Mouse (Mus musculus): ENCODE data around the gene Pga5. TPM values are rescaled to one million over a fixed set of nuclear protein-coding genes. Genes with fewer than 3 reads are reported as not detected.
A peak's percentile ranks its signal among the peaks of the same experiment; 100 is the strongest.

Gene Pga5
- total and polyA plus RNA-seq, 3 experiments = 0.08 TPM; not detected in 2

- Histone ChIP-seq H3K27ac (ENCODE audit: insufficient read depth, low read depth) (no peak overlapping the region), H3K4me3 (replicated peaks in 1 of 3; ENCODE audit: low read depth in 2 of 3, low read length in 2 of 3, poor library complexity in 1 of 3) (no peak overlapping the region), H3K4me2 (ENCODE audit: insufficient read depth, low read depth, poor library complexity, severe bottlenecking) (no peak overlapping the region), H3K79me2 (replicated peaks; ENCODE audit: control insufficient read depth, extremely low read depth, insufficient read depth, poor library complexity, severe bottlenecking) (no peaks in the 10 kb centered on the region), H3K4me1 (ENCODE audit: control insufficient read depth in 1 of 2, insufficient read depth in 2 of 2) (peaks cover 7 to 23% of the 10 kb centered on the region in 2 experiments; a peak in 3 of 4 replicates), H3K9me3 (replicated peaks; ENCODE audit: low read length) (no peaks in the 10 kb centered on the region), H3K9ac (ENCODE audit: insufficient read depth, low read depth) (no peak overlapping the region), H3K27me3 (replicated peaks) (no peaks in the 10 kb centered on the region), H3K36me3 (replicated peaks in 1 of 2; ENCODE audit: control insufficient read depth in 1 of 2, insufficient read depth in 1 of 2, low read length in 1 of 2) (peaks cover 55 to 86% of the 10 kb centered on the region in 2 experiments)
- in situ Hi-C loops (cut with MboI; ENCODE audit: low pct_ligation_motif_present, low pct_unique_long_range_greater_than_20kb, low sequenced_read_pairs) = no loop called here
- TF ChIP-seq UBTF (IDR thresholded peaks at IDR 0.05; ENCODE audit: low read depth, low read length) = no peak
- no peak for TF ChIP-seq TCF12 (IDR thresholded peaks at IDR 0.05; ENCODE audit: low read depth, low read length)
- no peak for TF ChIP-seq ZKSCAN1 (IDR thresholded peaks at IDR 0.05; ENCODE audit: borderline replicate concordance, low read depth, low read length)
- no peak for TF ChIP-seq PAX5 (IDR thresholded peaks at IDR 0.05; ENCODE audit: low read length)
- TF ChIP-seq RAD21 (IDR thresholded peaks at IDR 0.05; ENCODE audit: low read depth, low read length) = peak; percentile 60
- TF ChIP-seq JUN (IDR thresholded peaks at IDR 0.05; ENCODE audit: insufficient read depth, low read depth, low read length) = no peak
- TF ChIP-seq IRF4 (IDR thresholded peaks at IDR 0.05; ENCODE audit: low read depth, low read length) = no peak
- no peak for TF ChIP-seq POLR2AphosphoS2 (IDR thresholded peaks at IDR 0.05; ENCODE audit: low read depth, low read length)
- TF ChIP-seq CTCF (conservative IDR thresholded peaks at IDR 0.05 in 1 of 2, IDR thresholded peaks at IDR 0.05 in 1 of 2; ENCODE audit: low read depth in 2 of 2, low read length in 2 of 2) = peak; percentile 23 to 76; a peak in 3 of 4 replicates
- no peak for TF ChIP-seq MAX (IDR thresholded peaks at IDR 0.05; ENCODE audit: low read length)
- TF ChIP-seq SMC3 (IDR thresholded peaks at IDR 0.05; ENCODE audit: low read depth, low read length) = peak; percentile 73
- TF ChIP-seq MXI1 (IDR thresholded peaks at IDR 0.05; ENCODE audit: low read depth, low read length) = no peak
- TF ChIP-seq ETS1 (conservative IDR thresholded peaks at IDR 0.05; ENCODE audit: low read depth, low read length) = no peak
- peak; percentile 54 for DNase-seq (ENCODE audit: extremely low read depth)
- dilution Hi-C loops (cut with MboI; ENCODE audit: extremely low pct_ligation_motif_present, extremely low pct_unique_long_range_greater_than_20kb, low sequenced_read_pairs) = no loop called here
Observed at GRCm38 (mm10) chr19:10710088-10710511, 32.2 kb upstream of the Pga5 start.

GRCm38 (mm10) chr19:10709360-10710087 is 31.7 kb upstream of the Pga5 start:
- Histone ChIP-seq H3K27me3 (replicated peaks) (no peaks in the 10 kb centered on the region), H3K4me3 (replicated peaks in 1 of 3; ENCODE audit: low read depth in 2 of 3, low read length in 2 of 3, poor library complexity in 1 of 3) (no peak overlapping the region), H3K36me3 (replicated peaks in 1 of 2; ENCODE audit: control insufficient read depth in 1 of 2, insufficient read depth in 1 of 2, low read length in 1 of 2) (peaks cover 54 to 90% of the 10 kb centered on the region in 2 experiments), H3K9me3 (replicated peaks; ENCODE audit: low read length) (no peaks in the 10 kb centered on the region), H3K4me2 (ENCODE audit: insufficient read depth, low read depth, poor library complexity, severe bottlenecking) (no peak overlapping the region), H3K9ac (ENCODE audit: insufficient read depth, low read depth) (no peak overlapping the region), H3K4me1 (ENCODE audit: control insufficient read depth in 1 of 2, insufficient read depth in 2 of 2) (peaks cover 7 to 22% of the 10 kb centered on the region in 2 experiments; a peak in 3 of 4 replicates), H3K27ac (ENCODE audit: insufficient read depth, low read depth) (no peak overlapping the region), H3K79me2 (replicated peaks; ENCODE audit: control insufficient read depth, extremely low read depth, insufficient read depth, poor library complexity, severe bottlenecking) (no peaks in the 10 kb centered on the region)
- in situ Hi-C loops (cut with MboI; ENCODE audit: low pct_ligation_motif_present, low pct_unique_long_range_greater_than_20kb, low sequenced_read_pairs) (loop anchor here (5.0 kb wide), 1 partner anchor 37 kb away; no protein-coding TSS in a partner anchor), dilution Hi-C loops (cut with MboI; ENCODE audit: extremely low pct_ligation_motif_present, extremely low pct_unique_long_range_greater_than_20kb, low sequenced_read_pairs) (no loop called here)
- peak; percentile 84 to 96 for TF ChIP-seq CTCF (conservative IDR thresholded peaks at IDR 0.05 in 1 of 2, IDR thresholded peaks at IDR 0.05 in 1 of 2; ENCODE audit: low read depth in 2 of 2, low read length in 2 of 2)
- TF ChIP-seq NRF1 (IDR thresholded peaks at IDR 0.05; ENCODE audit: low read depth, low read length) = 0 out of 2 replicates have a peak, but pooled peaks have one; percentile 24
- TF ChIP-seq IRF4 (IDR thresholded peaks at IDR 0.05; ENCODE audit: low read depth, low read length) = peak; percentile 36; the same call in 1 of the 2 replicates
- TF ChIP-seq CHD2 (IDR thresholded peaks at IDR 0.05; ENCODE audit: low read length) = no peak
- TF ChIP-seq SMC3 (IDR thresholded peaks at IDR 0.05; ENCODE audit: low read depth, low read length) = peak; percentile 95
- TF ChIP-seq MYC (IDR thresholded peaks at IDR 0.05; ENCODE audit: low read depth, low read length) = 0 out of 2 replicates have a peak, but pooled peaks have one; percentile 27
- TF ChIP-seq ZMIZ1 (IDR thresholded peaks at IDR 0.05; ENCODE audit: low read depth, low read length) = no peak
- TF ChIP-seq ETS1 (conservative IDR thresholded peaks at IDR 0.05; ENCODE audit: low read depth, low read length) = no peak
- no peak for TF ChIP-seq ZNF384 (IDR thresholded peaks at IDR 0.05; ENCODE audit: low read depth, low read length)
- 0 out of 2 replicates have a peak, but pooled peaks have one; percentile 34 for TF ChIP-seq MEF2A (IDR thresholded peaks at IDR 0.05; ENCODE audit: borderline replicate concordance, low read depth, low read length)
- peak; percentile 29; the same call in 1 of the 2 replicates for TF ChIP-seq NELFE (IDR thresholded peaks at IDR 0.05; ENCODE audit: low read depth, low read length)
- peak; percentile 83 for TF ChIP-seq RAD21 (IDR thresholded peaks at IDR 0.05; ENCODE audit: low read depth, low read length)
- peak; percentile 53; the same call in 1 of the 2 replicates for TF ChIP-seq ZC3H11A (IDR thresholded peaks at IDR 0.05; ENCODE audit: low read depth, low read length)
- peak; percentile 83 for TF ChIP-seq MAX (IDR thresholded peaks at IDR 0.05; ENCODE audit: low read length)
- peak; percentile 72 for DNase-seq (ENCODE audit: extremely low read depth)

All from CH12.LX (cell line).